Mouse (Mus musculus): ENCODE data around the gene Kdm2a. TPM values are rescaled to one million over a fixed set of nuclear protein-coding genes. Genes with fewer than 3 reads are reported as not detected.

Gene Kdm2a
- polyA plus RNA-seq (2012; rRNA removed): 74.3 and 89.5 TPM in 2 replicates

- no peaks in the 10 kb centered on the region for H3K27me3 ChIP-seq (replicated peaks; ENCODE audit: control insufficient read depth, insufficient read depth, low read length)
- WGBS: 2% methylated on average over 82 of the region's 82 CpGs
- peak within 1 kb of the TSS; percentile 85 for H3K4me3 ChIP-seq (ENCODE audit: insufficient read depth, low read depth, low read length)
- H3K36me3 ChIP-seq (ENCODE audit: control insufficient read depth, insufficient read depth, low read length): peaks cover under 1% of the 10 kb centered on the region; the same call in 1 of the 2 replicates
- DNase-seq: peak; percentile 61
- H3K4me1 ChIP-seq (ENCODE audit: control insufficient read depth, insufficient read depth, low read length): 0 out of 2 replicates have a peak, but pooled peaks cover 2% of the 10 kb centered on the region
- TF ChIP-seq CTCF (conservative IDR thresholded peaks at IDR 0.05; ENCODE audit: insufficient read depth, insufficient read length, low read depth, low read length): no peak
- TF ChIP-seq POLR2A (IDR thresholded peaks at IDR 0.05; ENCODE audit: low read depth, low read length): no peak
- H3K27ac ChIP-seq (ENCODE audit: insufficient read depth, low read depth, low read length): peak within 1 kb of the TSS; percentile 40
Observed at GRCm38 (mm10) chr19:4397798-4398629, at the start of gene Kdm2a. Gene Kdm2a, minus strand, starts transcription at chr19:4398285.

- TF ChIP-seq CTCF (conservative IDR thresholded peaks at IDR 0.05; ENCODE audit: insufficient read depth, insufficient read length, low read depth, low read length): no peak
- no peak for TF ChIP-seq POLR2A (IDR thresholded peaks at IDR 0.05; ENCODE audit: low read depth, low read length)
- H3K27me3 ChIP-seq (replicated peaks; ENCODE audit: control insufficient read depth, insufficient read depth, low read length): no peaks in the 10 kb centered on the region
- no peaks in the 10 kb centered on the region for H3K4me1 ChIP-seq (ENCODE audit: control insufficient read depth, insufficient read depth, low read length)
- H3K27ac ChIP-seq (ENCODE audit: insufficient read depth, low read depth, low read length): no peak overlapping the region
- DNase-seq: no peak
- no peak overlapping the region for H3K4me3 ChIP-seq (ENCODE audit: insufficient read depth, low read depth, low read length)
- H3K36me3 ChIP-seq (ENCODE audit: control insufficient read depth, insufficient read depth, low read length): no peaks in the 10 kb centered on the region
- 92% methylated on average over 9 of the region's 9 CpGs for WGBS
Observed at GRCm38 (mm10) chr19:4447445-4447844, 49.4 kb upstream of the Kdm2a start.

- peak; percentile 21 for DNase-seq
- H3K36me3 ChIP-seq (ENCODE audit: control insufficient read depth, insufficient read depth, low read length): no peaks in the 10 kb centered on the region
- TF ChIP-seq CTCF (conservative IDR thresholded peaks at IDR 0.05; ENCODE audit: insufficient read depth, insufficient read length, low read depth, low read length) (no peak), POLR2A (IDR thresholded peaks at IDR 0.05; ENCODE audit: low read depth, low read length) (no peak)
- H3K27me3 ChIP-seq (replicated peaks; ENCODE audit: control insufficient read depth, insufficient read depth, low read length): no peaks in the 10 kb centered on the region
- H3K27ac ChIP-seq (ENCODE audit: insufficient read depth, low read depth, low read length): no peak overlapping the region
- peaks cover 6% of the 10 kb centered on the region; the same call in 1 of the 2 replicates for H3K4me1 ChIP-seq (ENCODE audit: control insufficient read depth, insufficient read depth, low read length)
- 76% methylated on average over 8 of the region's 8 CpGs for WGBS
- H3K4me3 ChIP-seq (ENCODE audit: insufficient read depth, low read depth, low read length): no peak overlapping the region
Observed at GRCm38 (mm10) chr19:4446661-4447420, 48.8 kb upstream of the Kdm2a start.

GRCm38 (mm10) chr19:4442408-4442807 lies 44.3 kb upstream of the Kdm2a start:
- WGBS: 4% methylated on average over 3 of the region's 3 CpGs
- Histone ChIP-seq H3K4me1 (ENCODE audit: control insufficient read depth, insufficient read depth, low read length) (peaks cover 32% of the 10 kb centered on the region), H3K36me3 (ENCODE audit: control insufficient read depth, insufficient read depth, low read length) (no peaks in the 10 kb centered on the region), H3K4me3 (ENCODE audit: insufficient read depth, low read depth, low read length) (no peak overlapping the region), H3K27ac (ENCODE audit: insufficient read depth, low read depth, low read length) (peak overlapping the region; percentile 90), H3K27me3 (replicated peaks; ENCODE audit: control insufficient read depth, insufficient read depth, low read length) (no peaks in the 10 kb centered on the region)
- TF ChIP-seq POLR2A (IDR thresholded peaks at IDR 0.05; ENCODE audit: low read depth, low read length): no peak
- peak; percentile 83 for TF ChIP-seq CTCF (conservative IDR thresholded peaks at IDR 0.05; ENCODE audit: insufficient read depth, insufficient read length, low read depth, low read length)
- peak; percentile 87 for DNase-seq

DNA sequence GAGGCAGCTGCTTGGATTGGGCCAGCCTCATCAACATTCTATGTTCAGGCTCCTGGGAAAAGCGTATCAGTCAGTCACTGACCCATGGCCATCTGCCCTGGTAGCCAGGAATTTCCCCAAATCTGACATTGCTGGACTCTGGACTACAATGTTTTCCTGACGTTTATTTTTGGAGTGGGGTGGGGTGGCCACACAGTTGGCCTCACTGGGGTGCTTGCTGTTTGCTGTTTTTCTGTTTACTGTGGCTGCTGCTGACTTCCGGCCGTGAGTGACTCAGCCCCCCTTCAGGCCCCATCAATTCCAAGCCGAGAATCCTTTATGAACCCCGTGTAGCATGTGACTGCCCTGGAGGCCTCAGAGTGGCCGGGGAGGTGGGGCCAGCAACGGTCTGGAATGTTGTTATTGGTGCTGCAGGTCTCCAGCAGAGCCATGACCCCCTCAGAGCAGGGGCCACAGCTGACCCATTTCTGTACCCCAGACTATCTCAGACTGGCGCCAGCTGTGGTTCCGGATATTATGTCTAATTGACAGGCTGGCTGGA lies 43.6 kb upstream of the Kdm2a start:
- Histone ChIP-seq H3K4me1 (ENCODE audit: control insufficient read depth, insufficient read depth, low read length) (peaks cover 32% of the 10 kb centered on the region), H3K4me3 (ENCODE audit: insufficient read depth, low read depth, low read length) (no peak overlapping the region), H3K36me3 (ENCODE audit: control insufficient read depth, insufficient read depth, low read length) (no peaks in the 10 kb centered on the region), H3K27ac (ENCODE audit: insufficient read depth, low read depth, low read length) (peak overlapping the region; percentile 90), H3K27me3 (replicated peaks; ENCODE audit: control insufficient read depth, insufficient read depth, low read length) (no peaks in the 10 kb centered on the region)
- DNase-seq: peak; percentile 92
- 7% methylated on average over 10 of the region's 10 CpGs for WGBS
- no peak for TF ChIP-seq CTCF (conservative IDR thresholded peaks at IDR 0.05; ENCODE audit: insufficient read depth, insufficient read length, low read depth, low read length)
- no peak for TF ChIP-seq POLR2A (IDR thresholded peaks at IDR 0.05; ENCODE audit: low read depth, low read length)

GRCm38 (mm10) chr19:4441090-4441591 lies 43.1 kb upstream of the Kdm2a start:
- no peaks in the 10 kb centered on the region for H3K36me3 ChIP-seq (ENCODE audit: control insufficient read depth, insufficient read depth, low read length)
- H3K4me1 ChIP-seq (ENCODE audit: control insufficient read depth, insufficient read depth, low read length): peaks cover 32% of the 10 kb centered on the region
- H3K4me3 ChIP-seq (ENCODE audit: insufficient read depth, low read depth, low read length): no peak overlapping the region
- 19% methylated on average over 6 of the region's 6 CpGs for WGBS
- H3K27ac ChIP-seq (ENCODE audit: insufficient read depth, low read depth, low read length): peak overlapping the region; percentile 90
- DNase-seq: peak; percentile 28
- TF ChIP-seq POLR2A (IDR thresholded peaks at IDR 0.05; ENCODE audit: low read depth, low read length): no peak
- TF ChIP-seq CTCF (conservative IDR thresholded peaks at IDR 0.05; ENCODE audit: insufficient read depth, insufficient read length, low read depth, low read length): peak; percentile 21; the same call in 1 of the 2 replicates
- no peaks in the 10 kb centered on the region for H3K27me3 ChIP-seq (replicated peaks; ENCODE audit: control insufficient read depth, insufficient read depth, low read length)

All from kidney, adult 2 months (tissue).